ENCODE assay signal across 8 mouse cellular contexts in the genomic region with DNA sequence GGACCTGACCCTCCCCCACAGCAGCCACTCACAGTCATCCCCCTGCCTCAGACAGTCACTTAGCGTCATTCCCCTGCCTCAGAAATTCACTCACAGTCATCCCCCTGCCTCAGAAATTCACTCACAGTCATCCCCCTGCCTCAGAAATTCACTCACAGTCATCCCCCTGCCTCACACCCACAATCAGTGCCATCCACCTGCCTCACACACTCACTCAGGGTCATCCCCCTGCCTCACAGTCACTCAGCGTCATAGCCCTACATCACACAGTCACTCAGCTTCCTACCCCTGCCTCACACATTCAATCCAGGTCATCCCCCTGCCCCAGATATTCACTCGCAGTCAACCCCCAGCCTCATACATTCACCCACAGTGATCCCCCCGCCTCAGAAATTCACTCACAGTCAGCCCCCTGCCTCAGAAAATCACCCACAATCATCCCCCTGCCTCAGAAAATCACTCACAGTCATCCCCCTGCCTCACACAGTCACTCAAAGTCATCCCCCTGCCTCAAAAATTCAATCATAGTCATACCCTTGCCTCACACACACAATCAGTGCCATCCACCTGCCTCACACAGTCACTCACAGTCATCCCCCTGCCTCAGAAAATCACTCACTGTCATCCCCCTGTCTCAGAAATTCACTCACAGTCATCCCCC. TPM values are rescaled to one million over a fixed set of nuclear protein-coding genes. Genes with fewer than 3 reads are reported as not detected.
A peak's percentile ranks its signal among the peaks of the same experiment; 100 is the strongest.
DNase-seq lines count a peak whose midpoint lies in the region; ATAC-seq and TF ChIP-seq lines count a peak whose summit lies in the region.
"Not testable (repeated sequence)": the region's sequence is repeated elsewhere in the genome, so short reads cannot be mapped to it uniquely, and the experiment has no call there.

No protein-coding gene starts in this region.

- not testable (repeated sequence) for H3K79me2 ChIP-seq in MEL (ENCODE audit: control insufficient read depth, insufficient read depth, low read length, poor library complexity)

- not testable (repeated sequence) for H3K27me3 ChIP-seq in MEL (ENCODE audit: control insufficient read depth in 1 of 2, insufficient read depth in 2 of 2, low read length in 2 of 2); hindbrain, postnatal 0 days (ENCODE audit: insufficient read depth, low read length); stomach, embryonic 14.5 days (ENCODE audit: control insufficient read depth, insufficient read depth, low read length)
- peaks cover 12% of the 10 kb centered on the region for H3K27me3 ChIP-seq in lung, embryonic 14.5 days (ENCODE audit: insufficient read depth, low read length)

- DNase-seq in CD4-positive, CD25-positive, alpha-beta regulatory T cell, adult 2 months (ENCODE audit: low read depth, low spot score) = peak; percentile 41
- peak; percentile 31 for DNase-seq in MEL (ENCODE audit: low read depth, low spot score)
- peak; percentile 0 for DNase-seq in embryo, embryonic 9.5 days (ENCODE audit: extremely low spot score)
- not testable (repeated sequence) for DNase-seq in gastrocnemius, adult 2 months; left cerebral cortex, adult 2 months (ENCODE audit: extremely low spot score in 1 of 2, low spot score in 2 of 2)
- peak; percentile 1 for DNase-seq in hindbrain, postnatal 0 days (ENCODE audit: low spot score)
- peak; percentile 0 for DNase-seq in lung, embryonic 14.5 days

- ATAC-seq in hindbrain, postnatal 0 days; stomach, embryonic 14.5 days (ENCODE audit: insufficient number of reproducible peaks, insufficient read depth, low FRiP score, low read depth): not testable (repeated sequence)
- ATAC-seq in lung, embryonic 14.5 days (ENCODE audit: insufficient read depth) = peak; percentile 19; the same call in 1 of the 2 replicates

- not testable (repeated sequence) for H3K4me1 ChIP-seq in MEL (ENCODE audit: control insufficient read depth in 1 of 2, insufficient read depth in 2 of 2, low read length in 2 of 2); hindbrain, postnatal 0 days (ENCODE audit: insufficient read depth, low read length); lung, embryonic 14.5 days (ENCODE audit: insufficient read depth); stomach, embryonic 14.5 days (ENCODE audit: control insufficient read depth, insufficient read depth, low read length)

- TF ChIP-seq POLR2A in MEL (IDR thresholded peaks at IDR 0.05; ENCODE audit: control insufficient read depth in 1 of 2, insufficient read depth in 1 of 2, low read depth in 1 of 2, low read length in 2 of 2, poor library complexity in 1 of 2) = not testable (repeated sequence)

- H3K9me3 ChIP-seq in MEL (replicated peaks; ENCODE audit: insufficient read depth, low read length) = not testable (repeated sequence)
- H3K9me3 ChIP-seq in hindbrain, postnatal 0 days (ENCODE audit: low read length) = peaks cover 14% of the 10 kb centered on the region; the same call in 1 of the 2 replicates
- peaks cover 49% of the 10 kb centered on the region for H3K9me3 ChIP-seq in lung, embryonic 14.5 days (ENCODE audit: low read depth, low read length)
- H3K9me3 ChIP-seq in stomach, embryonic 14.5 days (ENCODE audit: control insufficient read depth, low read depth, low read length) = peaks cover 38% of the 10 kb centered on the region

- not testable (repeated sequence) for TF ChIP-seq CTCF in MEL (IDR thresholded peaks at IDR 0.05 in 2 of 3, conservative IDR thresholded peaks at IDR 0.05 in 1 of 3; ENCODE audit: control insufficient read depth in 1 of 3, insufficient read depth in 1 of 3, low read depth in 2 of 3, low read length in 3 of 3, poor library complexity in 1 of 3, severe bottlenecking in 1 of 3); gastrocnemius, adult 2 months (IDR thresholded peaks at IDR 0.05); hindbrain, postnatal 0 days (IDR thresholded peaks at IDR 0.05; ENCODE audit: low read depth); left cerebral cortex, adult 2 months (IDR thresholded peaks at IDR 0.05); lung, embryonic 14.5 days (IDR thresholded peaks at IDR 0.05; ENCODE audit: low read depth)

- not testable (repeated sequence) for TF ChIP-seq RAD21 in MEL (IDR thresholded peaks at IDR 0.05; ENCODE audit: low read depth, low read length)

- H3K4me3 ChIP-seq in MEL (ENCODE audit: control insufficient read depth in 1 of 2, insufficient read depth in 1 of 2, low read depth in 2 of 2, low read length in 2 of 2) = not testable (repeated sequence)
- H3K4me3 ChIP-seq in gastrocnemius, adult 2 months = peak overlapping the region; percentile 67
- H3K4me3 ChIP-seq in hindbrain, postnatal 0 days (ENCODE audit: low read length) = peak overlapping the region; percentile 46; the same call in 1 of the 2 replicates
- H3K4me3 ChIP-seq in left cerebral cortex, adult 2 months = peak overlapping the region; percentile 40
- peak overlapping the region; percentile 51; the same call in 1 of the 2 replicates for H3K4me3 ChIP-seq in lung, embryonic 14.5 days (ENCODE audit: low read depth, low read length)
- H3K4me3 ChIP-seq in stomach, embryonic 14.5 days (ENCODE audit: low read depth, low read length) = peak overlapping the region; percentile 34; the same call in 1 of the 2 replicates

- not testable (repeated sequence) for H3K36me3 ChIP-seq in MEL (ENCODE audit: control insufficient read depth in 1 of 2, insufficient read depth in 2 of 2, low read length in 2 of 2); hindbrain, postnatal 0 days (ENCODE audit: insufficient read depth, low read length); lung, embryonic 14.5 days (ENCODE audit: insufficient read depth); stomach, embryonic 14.5 days (ENCODE audit: control insufficient read depth, insufficient read depth, low read length)

- not testable (repeated sequence) for H3K9ac ChIP-seq in MEL (ENCODE audit: control insufficient read depth, low read depth, low read length, poor library complexity, severe bottlenecking); hindbrain, postnatal 0 days (replicated peaks; ENCODE audit: low read length); lung, embryonic 14.5 days; stomach, embryonic 14.5 days (replicated peaks; ENCODE audit: low read depth, low read length)

- WGBS in hindbrain, postnatal 0 days = 48% methylated on average over 4 of the region's 4 CpGs
- 45% methylated on average over 4 of the region's 4 CpGs for WGBS in lung, embryonic 14.5 days
- WGBS in stomach, embryonic 14.5 days = 49% methylated on average over 4 of the region's 4 CpGs

- TF ChIP-seq EP300 in MEL (IDR thresholded peaks at IDR 0.05; ENCODE audit: low read depth in 1 of 2, low read length in 2 of 2) = not testable (repeated sequence)

- not testable (repeated sequence) for H3K27ac ChIP-seq in MEL (ENCODE audit: control insufficient read depth, low read depth, low read length); gastrocnemius, adult 2 months; left cerebral cortex, adult 2 months; lung, embryonic 14.5 days (ENCODE audit: low read depth); stomach, embryonic 14.5 days (ENCODE audit: low read length)
- H3K27ac ChIP-seq in hindbrain, postnatal 0 days = peak overlapping the region; percentile 61; the same call in 1 of the 2 replicates

- peak overlapping the region; percentile 85; the same call in 1 of the 2 replicates for H3K4me2 ChIP-seq in hindbrain, postnatal 0 days (ENCODE audit: low read depth, low read length)
- peak overlapping the region; percentile 99 for H3K4me2 ChIP-seq in lung, embryonic 14.5 days
- H3K4me2 ChIP-seq in stomach, embryonic 14.5 days (replicated peaks; ENCODE audit: low read depth, low read length) = peak overlapping the region; percentile 62

- intact Hi-C loops in gastrocnemius, adult 2 months (cut with DNase I) = loop anchor here (1.0 kb wide), 1 partner anchor 7 kb away; no protein-coding TSS in a partner anchor
- intact Hi-C loops in left cerebral cortex, adult 2 months (cut with DNase I) = loop anchor here (1.0 kb wide), 1 partner anchor 7 kb away; no protein-coding TSS in a partner anchor

RNA-seq across cellular contexts. Expression of gene Gm21887, which starts 10.8 kb away (rescaled TPM):
- 2.5 and 4.7 TPM in 2 replicates for total RNA-seq in MEL (2012; rRNA removed)
- 10 to 100 TPM in 1 of 2 experiments, not detected in 1; 88.8 TPM for polyA plus RNA-seq in MEL (2012; ENCODE audit: insufficient read depth in 1 of 2, insufficient read length in 2 of 2, low read depth in 1 of 2, low replicate concordance in 2 of 2, missing spikeins in 1 of 2)
- 10 to 100 TPM; 25.3 to 29.1 TPM for total RNA-seq in gastrocnemius, adult 2 months (2021)
- total RNA-seq in hindbrain, postnatal 0 days (2014; rRNA removed) = 8.3 and 87.1 TPM in 2 replicates
- polyA plus RNA-seq in hindbrain, postnatal 0 days (2015; fragmentation: Nextera tagmentation; extraction: Ambion mirVana) = 194 and 245 TPM in 2 replicates
- 100 to 1,000 TPM; 190 to 207 TPM for total RNA-seq in left cerebral cortex, adult 2 months (2021)
- 252 and 439 TPM in 2 replicates for polyA plus RNA-seq in lung, embryonic 14.5 days (2014; fragmentation: Nextera tagmentation; extraction: Ambion mirVana)
- polyA plus RNA-seq in stomach, embryonic 14.5 days (2014; fragmentation: Nextera tagmentation; extraction: Ambion mirVana) = 236 and 294 TPM in 2 replicates
